Mouse (Mus musculus): ENCODE results near the gene Zfp853.

Gene Zfp853

GRCm38 (mm10) chr5:143293404-143293803 is at the start of gene Zfp853:
Zfp853 (minus strand) TSS chr5:143293623.
- no peak for DNase-seq

GRCm38 (mm10) chr5:143339603-143340002 is 46.2 kb upstream of the Zfp853 start:
- DNase-seq: no peak

GRCm38 (mm10) chr5:143336559-143336958 is 43.1 kb upstream of the Zfp853 start:
- no peak for DNase-seq

- DNase-seq: no peak
These were observed 41.7 kb upstream of the Zfp853 start for GRCm38 (mm10) chr5:143335089-143335460.

- no peak for DNase-seq
These were observed 41.1 kb upstream of the Zfp853 start for GRCm38 (mm10) chr5:143334418-143335088.

GRCm38 (mm10) chr5:143333872-143334271 is 40.4 kb upstream of the Zfp853 start:
- DNase-seq: peak; percentile 78

GRCm38 (mm10) chr5:143328690-143329495 is 35.5 kb upstream of the Zfp853 start, which contains the start of gene Zdhhc4:
Zdhhc4 (minus strand) TSS chr5:143329256.
- DNase-seq: peak; percentile 94

- DNase-seq: no peak
These were observed 23.8 kb upstream of the Zfp853 start for GRCm38 (mm10) chr5:143317288-143317610.

GRCm38 (mm10) chr5:143316605-143317287 is 23.3 kb upstream of the Zfp853 start:
- DNase-seq: no peak

- no peak for DNase-seq
These were observed 22.1 kb upstream of the Zfp853 start for GRCm38 (mm10) chr5:143315514-143315888.

GRCm38 (mm10) chr5:143314730-143315513 is 21.5 kb upstream of the Zfp853 start, which contains the start of gene E130309D02Rik:
E130309D02Rik (minus strand) TSS chr5:143315360.
- DNase-seq: peak; percentile 90

- DNase-seq: no peak
These were observed 20.8 kb upstream of the Zfp853 start for GRCm38 (mm10) chr5:143314183-143314729.

GRCm38 (mm10) chr5:143311886-143312285 is 18.5 kb upstream of the Zfp853 start:
- peak; percentile 67 for DNase-seq

- no peak for DNase-seq
These were observed 16.5 kb upstream of the Zfp853 start for GRCm38 (mm10) chr5:143309916-143310315.

GRCm38 (mm10) chr5:143308825-143309224 is 15.4 kb upstream of the Zfp853 start:
- DNase-seq: no peak

GRCm38 (mm10) chr5:143304251-143304650 is 10.8 kb upstream of the Zfp853 start:
- DNase-seq: no peak

- no peak for DNase-seq
These were observed 7.9 kb upstream of the Zfp853 start for GRCm38 (mm10) chr5:143301296-143301695.

- peak; percentile 36 for DNase-seq
These were observed 6.3 kb upstream of the Zfp853 start for GRCm38 (mm10) chr5:143299686-143300085.

GRCm38 (mm10) chr5:143298391-143298790 is 5.0 kb upstream of the Zfp853 start:
- DNase-seq: no peak

GRCm38 (mm10) chr5:143297986-143298385 is 4.6 kb upstream of the Zfp853 start:
- DNase-seq: no peak

- no peak for DNase-seq
These were observed 1.9 kb upstream of the Zfp853 start for GRCm38 (mm10) chr5:143295330-143295729.

GRCm38 (mm10) chr5:143294862-143295261 is 1.4 kb upstream of the Zfp853 start:
- DNase-seq: no peak

GRCm38 (mm10) chr5:143292879-143293278 is 544 bp downstream of the Zfp853 start:
- no peak for DNase-seq
